8 mouse cellular contexts compared by ENCODE assay signal in the genomic region with DNA sequence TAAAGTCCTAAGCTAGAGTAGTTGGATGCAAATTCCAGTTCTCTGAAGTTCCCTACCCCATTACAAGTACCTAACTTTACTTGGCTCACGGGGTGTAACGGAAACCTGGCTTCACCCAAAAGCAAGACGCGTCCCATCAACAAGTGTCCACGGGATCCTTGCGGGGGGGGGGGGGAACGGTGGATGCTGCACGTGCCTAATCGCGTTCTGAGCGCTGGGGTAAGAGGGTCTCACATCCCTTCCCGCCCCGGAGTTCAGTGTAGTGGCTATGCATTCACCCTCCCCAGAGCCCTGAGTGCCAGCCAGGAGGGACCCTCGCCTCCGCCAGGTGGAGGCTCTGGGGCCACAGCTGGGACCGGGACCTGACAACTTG. TPM values are rescaled to one million over a fixed set of nuclear protein-coding genes. Genes with fewer than 3 reads are reported as not detected.
A peak's percentile ranks its signal among the peaks of the same experiment; 100 is the strongest.
DNase-seq lines count a peak whose midpoint lies in the region; ATAC-seq and TF ChIP-seq lines count a peak whose summit lies in the region.

No protein-coding gene starts in this region.

- H3K27ac ChIP-seq in kidney, embryonic 15.5 days, result no peak overlapping the region
- peak overlapping the region; percentile 86 for H3K27ac ChIP-seq in bone marrow macrophage, adult 2 months (ENCODE audit: insufficient read depth, low read depth, low read length)
- no peak overlapping the region for H3K27ac ChIP-seq in hindbrain, embryonic 15.5 days (replicated peaks)
- no peak overlapping the region for H3K27ac ChIP-seq in midbrain, embryonic 15.5 days

- H3K4me2 ChIP-seq in kidney, embryonic 15.5 days, result peak overlapping the region; percentile 99
- H3K4me2 ChIP-seq in hindbrain, embryonic 15.5 days, result peak overlapping the region; percentile 99
- H3K4me2 ChIP-seq in midbrain, embryonic 15.5 days, result peak overlapping the region; percentile 99

- H3K9me3 ChIP-seq in kidney, embryonic 15.5 days (replicated peaks), result no peaks in the 10 kb centered on the region
- H3K9me3 ChIP-seq in hindbrain, embryonic 15.5 days, result no peaks in the 10 kb centered on the region
- no peaks in the 10 kb centered on the region for H3K9me3 ChIP-seq in midbrain, embryonic 15.5 days

- peaks cover 23% of the 10 kb centered on the region for H3K27me3 ChIP-seq in kidney, embryonic 15.5 days
- H3K27me3 ChIP-seq in hindbrain, embryonic 15.5 days, result peaks cover 19% of the 10 kb centered on the region
- H3K27me3 ChIP-seq in midbrain, embryonic 15.5 days (replicated peaks), result peaks cover 17% of the 10 kb centered on the region

- H3K9ac ChIP-seq in kidney, embryonic 15.5 days, result peak overlapping the region; percentile 39
- H3K9ac ChIP-seq in hindbrain, embryonic 15.5 days, result 0 out of 2 replicates have a peak overlapping the region, but pooled peaks have one; percentile 56
- peak overlapping the region; percentile 51 for H3K9ac ChIP-seq in midbrain, embryonic 15.5 days

- H3K4me1 ChIP-seq in kidney, embryonic 15.5 days, result peaks cover 9% of the 10 kb centered on the region
- H3K4me1 ChIP-seq in bone marrow macrophage, adult 2 months (ENCODE audit: control insufficient read depth, insufficient read depth, low read length), result peaks cover 15% of the 10 kb centered on the region
- peaks cover 6% of the 10 kb centered on the region for H3K4me1 ChIP-seq in hindbrain, embryonic 15.5 days (replicated peaks)
- H3K4me1 ChIP-seq in midbrain, embryonic 15.5 days, result peaks cover 7% of the 10 kb centered on the region

- peak overlapping the region; percentile 74 for H3K4me3 ChIP-seq in kidney, embryonic 15.5 days (replicated peaks)
- H3K4me3 ChIP-seq in bone marrow macrophage, adult 2 months (ENCODE audit: insufficient read depth, low read length), result peak overlapping the region; percentile 87
- H3K4me3 ChIP-seq in hindbrain, embryonic 15.5 days, result peak overlapping the region; percentile 75
- H3K4me3 ChIP-seq in midbrain, embryonic 15.5 days, result peak overlapping the region; percentile 95

- no peak for TF ChIP-seq CTCF in bone marrow macrophage, adult 2 months (IDR thresholded peaks at IDR 0.05; ENCODE audit: low read depth, low read length)

- H3K36me3 ChIP-seq in kidney, embryonic 15.5 days, result no peaks in the 10 kb centered on the region
- H3K36me3 ChIP-seq in hindbrain, embryonic 15.5 days, result no peaks in the 10 kb centered on the region
- no peaks in the 10 kb centered on the region for H3K36me3 ChIP-seq in midbrain, embryonic 15.5 days (replicated peaks)

- DNase-seq in kidney, postnatal 25 days, result no peak
- DNase-seq in thymus, postnatal 36 days, result no peak
- no peak for DNase-seq in kidney, adult 11 months
- DNase-seq in embryo, embryonic 11 days, result no peak

- peak; percentile 59 for ATAC-seq in kidney, embryonic 15.5 days (replicated peaks; ENCODE audit: low FRiP score)
- peak; percentile 40 for ATAC-seq in hindbrain, embryonic 15.5 days (ENCODE audit: low FRiP score, low read depth)
- peak; percentile 55; the same call in 1 of the 2 replicates for ATAC-seq in midbrain, embryonic 15.5 days (replicated peaks)

- no peak for TF ChIP-seq POLR2A in bone marrow macrophage, adult 2 months (IDR thresholded peaks at IDR 0.05; ENCODE audit: borderline replicate concordance, low read depth, low read length)

- WGBS in kidney, embryonic 15.5 days, result under 1% methylated on average over 15 of the region's 16 CpGs
- 1% methylated on average over 16 of the region's 16 CpGs for WGBS in hindbrain, embryonic 15.5 days
- WGBS in midbrain, embryonic 15.5 days, result under 1% methylated on average over 16 of the region's 16 CpGs

RNA-seq across cellular contexts. Expression of a gene that starts 0.8 kb away (rescaled TPM):
- 2.4 and 4.1 TPM in 2 replicates for polyA plus RNA-seq in kidney, embryonic 15.5 days (2015; fragmentation: Nextera tagmentation; extraction: Ambion mirVana)
- polyA plus RNA-seq in bone marrow macrophage, adult 2 months (2012; ENCODE audit: insufficient read depth, insufficient read length, missing spikeins), result 10.0 and 12.9 TPM in 2 replicates
- 4.9 and 5.9 TPM in 2 replicates for polyA plus RNA-seq in hindbrain, embryonic 15.5 days (2015; fragmentation: Nextera tagmentation; extraction: Ambion mirVana)
- 5.7 and 5.9 TPM in 2 replicates for polyA plus RNA-seq in midbrain, embryonic 15.5 days (2015; fragmentation: Nextera tagmentation; extraction: Ambion mirVana)
